15 mouse cellular contexts compared by ENCODE assay signal in genomic region chr6:54757511-54757911, GRCm38 (mm10). TPM values are rescaled to one million over a fixed set of nuclear protein-coding genes. Genes with fewer than 3 reads are reported as not detected.
DNase-seq lines count a peak whose midpoint lies in the region; ATAC-seq and TF ChIP-seq lines count a peak whose summit lies in the region.
"Had no signal": no experiment of that assay in that cellular context is flagged by ENCODE, and none has a peak within 500 bp of the region (broad histone marks: within the 10 kb centered on the region; RNA-seq: fewer than 3 reads in every experiment).

No protein-coding gene starts in this region.

- H3K36me3 ChIP-seq in forebrain, embryonic 14.5 days (ENCODE audit: control insufficient read depth, insufficient read depth, low read length), result no peaks in the 10 kb centered on the region
- H3K36me3 ChIP-seq in forebrain, embryonic 10.5 days (replicated peaks), result no peaks in the 10 kb centered on the region
- H3K36me3 ChIP-seq: embryonic facial prominence, embryonic 12.5 days; limb, embryonic 10.5 days; liver, embryonic 13.5 days; stomach, embryonic 15.5 days had no signal

- no peak overlapping the region for H3K4me2 ChIP-seq in forebrain, embryonic 14.5 days (ENCODE audit: low read length)
- H3K4me2 ChIP-seq: embryonic facial prominence, embryonic 12.5 days; liver, embryonic 13.5 days; stomach, embryonic 15.5 days had no signal

- ATAC-seq in forebrain, embryonic 14.5 days, result no peak
- ATAC-seq in inflammation-experienced regulatory T-cells, adult 6 months, result peak; percentile 46
- no peak for ATAC-seq in cerebellum, adult (ENCODE audit: insufficient number of reproducible peaks, low FRiP score, low TSS enrichment)

- 42% methylated on average over 5 of the region's 5 CpGs for WGBS in forebrain, embryonic 14.5 days
- WGBS in forebrain, embryonic 10.5 days, result 65% methylated on average over 5 of the region's 5 CpGs
- WGBS in lung, adult 2 months, result 41% methylated on average over 5 of the region's 5 CpGs

- H3K9ac ChIP-seq in forebrain, embryonic 14.5 days (ENCODE audit: low read length), result no peak overlapping the region
- H3K9ac ChIP-seq: embryonic facial prominence, embryonic 12.5 days; liver, embryonic 13.5 days; stomach, embryonic 15.5 days had no signal

- H3K27me3 ChIP-seq in forebrain, embryonic 14.5 days (replicated peaks; ENCODE audit: control insufficient read depth, insufficient read depth, low read length), result no peaks in the 10 kb centered on the region
- peaks cover 46% of the 10 kb centered on the region for H3K27me3 ChIP-seq in forebrain, embryonic 10.5 days (ENCODE audit: poor library complexity, severe bottlenecking)
- H3K27me3 ChIP-seq: liver, embryonic 13.5 days; megakaryocyte, embryonic 14.5 days; stomach, embryonic 15.5 days had no signal

- peak overlapping the region; percentile 1; the same call in 1 of the 2 replicates for H3K27ac ChIP-seq in forebrain, embryonic 14.5 days (ENCODE audit: low read depth, low read length)
- H3K27ac ChIP-seq in forebrain, embryonic 10.5 days, result no peak overlapping the region
- H3K27ac ChIP-seq: embryonic facial prominence, embryonic 12.5 days; heart, adult 2 months; limb, embryonic 10.5 days; liver, embryonic 13.5 days; stomach, embryonic 15.5 days had no signal

- H3K4me3 ChIP-seq in forebrain, embryonic 14.5 days (ENCODE audit: low read depth, low read length), result no peak overlapping the region
- H3K4me3 ChIP-seq in forebrain, embryonic 10.5 days, result no peak overlapping the region
- H3K4me3 ChIP-seq in lung, adult 2 months (replicated peaks; ENCODE audit: extremely low read depth, low read depth, low read length), result no peak overlapping the region
- H3K4me3 ChIP-seq: embryonic facial prominence, embryonic 12.5 days; heart, adult 2 months; limb, embryonic 10.5 days; liver, embryonic 13.5 days; megakaryocyte, embryonic 14.5 days; stomach, embryonic 15.5 days had no signal

- peaks cover 31% of the 10 kb centered on the region for H3K4me1 ChIP-seq in forebrain, embryonic 14.5 days (ENCODE audit: control insufficient read depth, insufficient read depth, low read length)
- H3K4me1 ChIP-seq in forebrain, embryonic 10.5 days, result peaks cover 37% of the 10 kb centered on the region
- H3K4me1 ChIP-seq in lung, adult 2 months (ENCODE audit: control insufficient read depth, insufficient read depth, low read length), result peaks cover 8% of the 10 kb centered on the region
- H3K4me1 ChIP-seq: stomach, embryonic 15.5 days had no signal

- no peaks in the 10 kb centered on the region for H3K9me3 ChIP-seq in forebrain, embryonic 14.5 days (replicated peaks; ENCODE audit: control insufficient read depth, low read length)
- H3K9me3 ChIP-seq in forebrain, embryonic 10.5 days, result no peaks in the 10 kb centered on the region
- H3K9me3 ChIP-seq: embryonic facial prominence, embryonic 12.5 days; limb, embryonic 10.5 days; liver, embryonic 13.5 days; megakaryocyte, embryonic 14.5 days; stomach, embryonic 15.5 days had no signal

- no peak for DNase-seq in forebrain, embryonic 14.5 days (ENCODE audit: low spot score)
- DNase-seq in forebrain, embryonic 10.5 days (ENCODE audit: extremely low spot score, low spot score), result no peak
- DNase-seq in lung, postnatal 10 days, result peak; percentile 11
- DNase-seq in lung, adult 2 months, result no peak
- DNase-seq in B cell, adult 2 months, result peak; percentile 58 to 64
- DNase-seq in urinary bladder, postnatal 36 days (ENCODE audit: low spot score in 2 of 2), result no peak
- DNase-seq: gastrocnemius, postnatal 10 days; liver, embryonic 13.5 days had no signal

- no peak for TF ChIP-seq POLR2A in lung, adult 2 months (IDR thresholded peaks at IDR 0.05; ENCODE audit: borderline replicate concordance, extremely low read depth, low read depth, low read length)

- TF ChIP-seq CTCF in lung, adult 2 months (IDR thresholded peaks at IDR 0.05; ENCODE audit: insufficient read depth, low read length), result no peak

RNA-seq across cellular contexts. Expression of gene Znrf2, which starts 59.2 kb away (rescaled TPM):
- polyA plus RNA-seq in forebrain, embryonic 14.5 days (2014; fragmentation: Nextera tagmentation; extraction: Ambion mirVana), result 16.5 and 17.9 TPM in 2 replicates
- 1.8 and 2.3 TPM in 2 replicates for polyA plus RNA-seq in forebrain, embryonic 10.5 days (2016; fragmentation: Nextera tagmentation; extraction: Ambion mirVana)
- 6.9 and 8.3 TPM in 2 replicates for polyA plus RNA-seq in lung, adult 2 months (2012; rRNA removed)
- 10 to 100 TPM; 22.3 to 28.7 (median 23.7) TPM for polyA plus RNA-seq in inflammation-experienced regulatory T-cells, adult 6 months (2017; shearing (Covaris generic))

Comparison
In these comparisons a context has a peak if more than half of its experiments do, and no peak if none do; other contexts are left out.
1. DNase-seq: peak in lung, postnatal 10 days (single experiment) and B cell, adult 2 months (2 of 2); none in forebrain, embryonic 14.5 days (single experiment), forebrain, embryonic 10.5 days (single experiment), lung, adult 2 months (single experiment) and urinary bladder, postnatal 36 days (0 of 2).